ENCODE assay signal across 12 mouse cellular contexts in genomic region chr5:139034746-139035145, GRCm38 (mm10). TPM values are rescaled to one million over a fixed set of nuclear protein-coding genes. Genes with fewer than 3 reads are reported as not detected.
A peak's percentile ranks its signal among the peaks of the same experiment; 100 is the strongest.
DNase-seq lines count a peak whose midpoint lies in the region; ATAC-seq lines count a peak whose summit lies in the region.
"Had no signal": no experiment of that assay in that cellular context is flagged by ENCODE, and none has a peak within 500 bp of the region (broad histone marks: within the 10 kb centered on the region; RNA-seq: fewer than 3 reads in every experiment).

No protein-coding gene starts in this region.

- H3K36me3 ChIP-seq in intestine, embryonic 15.5 days = no peaks in the 10 kb centered on the region
- H3K36me3 ChIP-seq in intestine, embryonic 16.5 days (ENCODE audit: control insufficient read depth, insufficient read depth, low read length) = no peaks in the 10 kb centered on the region
- 0 out of 2 replicates have a peak, but pooled peaks cover 4% of the 10 kb centered on the region for H3K36me3 ChIP-seq in embryonic facial prominence, embryonic 14.5 days (ENCODE audit: control insufficient read depth, insufficient read depth, low read length)
- H3K36me3 ChIP-seq: liver, embryonic 13.5 days had no signal

- WGBS in intestine, embryonic 15.5 days = 57% methylated on average over 6 of the region's 6 CpGs
- 54% methylated on average over 6 of the region's 6 CpGs for WGBS in intestine, embryonic 16.5 days
- WGBS in embryonic facial prominence, embryonic 14.5 days = 20% methylated on average over 6 of the region's 6 CpGs

- peak; percentile 17 for DNase-seq in embryo, embryonic 11.5 days (ENCODE audit: low read depth, low spot score)
- DNase-seq in embryonic facial prominence, embryonic 14.5 days (ENCODE audit: low spot score) = peak; percentile 81
- peak; percentile 41 for DNase-seq in mesoderm, embryonic 11.5 days (ENCODE audit: low read depth, low spot score)
- DNase-seq in right cerebral cortex, adult 18-20 months = no peak
- DNase-seq: adrenal gland, adult 8-10 months; heart, adult 2 months; heart, postnatal 36 days; kidney, adult 9 months; liver, embryonic 13.5 days had no signal

- H3K4me2 ChIP-seq in intestine, embryonic 15.5 days (replicated peaks) = no peak overlapping the region
- no peak overlapping the region for H3K4me2 ChIP-seq in intestine, embryonic 16.5 days (ENCODE audit: low read depth, low read length)
- no peak overlapping the region for H3K4me2 ChIP-seq in embryonic facial prominence, embryonic 14.5 days (ENCODE audit: low read depth, low read length)
- H3K4me2 ChIP-seq: liver, embryonic 13.5 days had no signal

- H3K27ac ChIP-seq in intestine, embryonic 15.5 days = no peak overlapping the region
- H3K27ac ChIP-seq in intestine, embryonic 16.5 days (ENCODE audit: low read length) = no peak overlapping the region
- H3K27ac ChIP-seq in embryonic facial prominence, embryonic 14.5 days (replicated peaks; ENCODE audit: low read depth, low read length) = peak overlapping the region; percentile 69
- H3K27ac ChIP-seq: heart, adult 2 months; liver, embryonic 13.5 days had no signal

- no peak overlapping the region for H3K9ac ChIP-seq in intestine, embryonic 15.5 days
- H3K9ac ChIP-seq in intestine, embryonic 16.5 days (ENCODE audit: low read depth, low read length) = no peak overlapping the region
- no peak overlapping the region for H3K9ac ChIP-seq in embryonic facial prominence, embryonic 14.5 days (ENCODE audit: low read depth, low read length)
- H3K9ac ChIP-seq: liver, embryonic 13.5 days had no signal

- ATAC-seq in intestine, embryonic 15.5 days = peak; percentile 48
- no peak for ATAC-seq in intestine, embryonic 16.5 days
- peak; percentile 64 for ATAC-seq in embryonic facial prominence, embryonic 14.5 days (ENCODE audit: low read depth)
- ATAC-seq in megakaryocyte-erythroid progenitor cell, adult 5-6 weeks (replicated peaks; ENCODE audit: low FRiP score, low TSS enrichment, poor library complexity, severe bottlenecking) = no peak

- H3K27me3 ChIP-seq in intestine, embryonic 15.5 days (replicated peaks) = no peaks in the 10 kb centered on the region
- no peaks in the 10 kb centered on the region for H3K27me3 ChIP-seq in intestine, embryonic 16.5 days (replicated peaks; ENCODE audit: control insufficient read depth, insufficient read depth, low read length)
- no peaks in the 10 kb centered on the region for H3K27me3 ChIP-seq in embryonic facial prominence, embryonic 14.5 days (replicated peaks; ENCODE audit: control insufficient read depth, insufficient read depth, low read length)
- H3K27me3 ChIP-seq: liver, embryonic 13.5 days had no signal

- peaks cover 22% of the 10 kb centered on the region for H3K4me1 ChIP-seq in intestine, embryonic 15.5 days (replicated peaks)
- H3K4me1 ChIP-seq in intestine, embryonic 16.5 days (ENCODE audit: control insufficient read depth, insufficient read depth, low read length) = peaks cover 9% of the 10 kb centered on the region
- peaks cover 19% of the 10 kb centered on the region for H3K4me1 ChIP-seq in embryonic facial prominence, embryonic 14.5 days (ENCODE audit: control insufficient read depth, insufficient read depth, low read length)
- H3K4me1 ChIP-seq: liver, embryonic 13.5 days had no signal

- H3K9me3 ChIP-seq in intestine, embryonic 15.5 days = no peaks in the 10 kb centered on the region
- H3K9me3 ChIP-seq in intestine, embryonic 16.5 days (ENCODE audit: control insufficient read depth, low read length) = no peaks in the 10 kb centered on the region
- H3K9me3 ChIP-seq in embryonic facial prominence, embryonic 14.5 days (ENCODE audit: control insufficient read depth, low read length) = no peaks in the 10 kb centered on the region
- H3K9me3 ChIP-seq: liver, embryonic 13.5 days had no signal

- no peak overlapping the region for H3K4me3 ChIP-seq in intestine, embryonic 15.5 days (replicated peaks)
- no peak overlapping the region for H3K4me3 ChIP-seq in intestine, embryonic 16.5 days (ENCODE audit: low read length)
- no peak overlapping the region for H3K4me3 ChIP-seq in embryonic facial prominence, embryonic 14.5 days (ENCODE audit: low read depth, low read length)
- H3K4me3 ChIP-seq: heart, adult 2 months; liver, embryonic 13.5 days had no signal

RNA-seq across cellular contexts. Expression of gene Pdgfa, which starts 37.6 kb away (rescaled TPM):
- 48.5 and 48.8 TPM in 2 replicates for polyA plus RNA-seq in intestine, embryonic 15.5 days (2015; fragmentation: Nextera tagmentation; extraction: Ambion mirVana)
- 47.1 and 47.3 TPM in 2 replicates for polyA plus RNA-seq in intestine, embryonic 16.5 days (2015; fragmentation: Nextera tagmentation; extraction: Ambion mirVana)
- polyA plus RNA-seq in embryonic facial prominence, embryonic 14.5 days (2014; fragmentation: Nextera tagmentation; extraction: Ambion mirVana) = 65.7 and 73.2 TPM in 2 replicates
- total RNA-seq in megakaryocyte-erythroid progenitor cell, adult 5-6 weeks (2014; fragmentation: Nextera tagmentation) = not detected in 2 replicates
- 1.5 TPM in 1 of 2 replicates, not detected in the other for total RNA-seq in megakaryocyte-erythroid progenitor cell, adult 5-6 weeks (2017)

Comparison
In these comparisons a context has a peak if more than half of its experiments do, and no peak if none do; other contexts are left out.
1. ATAC-seq: peak in intestine, embryonic 15.5 days (single experiment) and embryonic facial prominence, embryonic 14.5 days (single experiment); none in intestine, embryonic 16.5 days (single experiment) and megakaryocyte-erythroid progenitor cell, adult 5-6 weeks (single experiment).